Mouse (Mus musculus) T-cell, adult 2 months (primary cell): ENCODE measurements around the gene Adgra3.
A peak's percentile ranks its signal among the peaks of the same experiment; 100 is the strongest.

Experiments
- DNase-seq: peaks from one replicate; pipeline ENCODE4 v3.0.0; 2022; ENCODE audit warnings: low spot score

Gene Adgra3

DNA sequence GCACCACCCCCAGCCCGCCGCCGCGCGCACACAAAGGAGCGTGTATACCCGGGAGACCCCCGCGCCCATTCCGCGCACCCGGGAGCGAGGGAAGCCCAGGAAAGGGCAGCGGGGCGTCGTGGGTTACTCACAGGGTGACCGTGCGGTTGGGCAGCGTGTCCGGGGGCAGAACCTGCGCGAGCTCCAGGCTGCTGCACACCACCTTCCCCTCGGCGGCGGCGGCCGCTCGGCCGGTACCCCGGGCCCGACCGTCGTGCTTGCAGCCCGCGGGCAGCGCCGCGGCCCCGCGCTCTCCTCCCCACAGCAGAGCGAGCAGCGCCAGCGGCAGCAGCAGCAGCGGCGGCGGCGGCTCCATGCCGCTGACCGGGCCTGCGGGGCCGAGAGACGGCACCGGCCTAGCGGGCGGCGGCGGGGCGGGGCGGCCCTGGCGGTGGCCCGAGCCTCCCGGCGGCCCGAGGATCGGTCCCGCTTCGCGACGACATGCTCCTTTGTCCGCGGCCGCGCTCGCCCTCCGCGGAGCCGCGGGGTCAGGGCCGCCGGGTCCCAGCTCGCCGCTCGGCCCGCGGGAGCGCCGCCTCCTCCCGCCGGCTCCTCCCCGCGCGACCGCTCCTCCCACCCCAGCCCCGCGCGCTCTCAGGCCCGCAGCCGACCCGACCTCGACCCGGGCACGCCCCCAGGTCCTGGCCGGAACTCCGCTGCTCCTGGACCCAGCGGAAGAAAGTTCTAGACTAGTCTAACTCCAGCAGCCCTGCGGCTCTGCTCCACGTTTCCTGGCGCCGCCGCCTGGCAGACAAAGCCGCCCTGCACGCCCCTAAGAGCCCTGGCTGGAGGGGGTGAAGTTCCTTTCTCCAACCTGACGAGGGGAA is at the start of gene Adgra3:
TSS of gene Adgra3 (minus strand) at position 586 of the 866 bp plus-strand sequence.
- peak; percentile 18 for DNase-seq

DNA sequence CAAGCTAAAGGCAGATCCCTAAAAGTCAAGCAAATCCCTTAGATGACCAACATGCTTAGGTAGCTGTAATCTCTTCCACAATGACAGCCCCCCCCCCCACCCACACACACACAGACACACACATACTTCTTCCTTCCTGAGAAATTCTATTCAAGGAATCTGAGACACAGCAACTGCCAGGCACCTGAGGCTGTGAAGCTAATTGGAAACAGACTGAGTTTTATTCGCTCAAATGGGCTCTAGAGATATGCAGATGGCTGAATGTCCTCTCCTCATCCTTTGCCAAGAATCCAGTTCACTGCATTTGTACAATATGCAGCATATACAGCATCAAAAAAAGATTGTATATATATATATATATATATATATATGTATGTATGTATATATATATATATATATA is 24.6 kb upstream of the Adgra3 start:
- DNase-seq: no peak

DNA sequence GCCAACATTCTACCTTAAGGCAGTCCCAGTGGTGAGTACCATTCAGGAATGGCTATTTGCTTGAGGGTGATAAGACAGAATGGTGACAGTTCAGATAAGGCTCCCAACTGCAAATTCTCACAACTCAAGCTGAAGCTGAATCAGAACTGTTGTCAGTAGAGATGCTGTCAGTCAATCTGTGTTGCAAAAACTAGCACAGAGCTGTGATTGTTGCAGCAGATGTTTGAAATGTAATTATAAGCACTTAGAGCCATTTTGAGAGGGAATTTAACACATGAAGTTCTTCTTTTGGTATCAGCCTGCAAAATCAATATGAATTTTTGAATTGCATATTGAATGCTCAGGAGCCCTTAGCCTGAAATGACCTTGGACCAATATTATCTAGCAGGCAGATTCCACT is 15.4 kb upstream of the Adgra3 start:
- DNase-seq: no peak

DNA sequence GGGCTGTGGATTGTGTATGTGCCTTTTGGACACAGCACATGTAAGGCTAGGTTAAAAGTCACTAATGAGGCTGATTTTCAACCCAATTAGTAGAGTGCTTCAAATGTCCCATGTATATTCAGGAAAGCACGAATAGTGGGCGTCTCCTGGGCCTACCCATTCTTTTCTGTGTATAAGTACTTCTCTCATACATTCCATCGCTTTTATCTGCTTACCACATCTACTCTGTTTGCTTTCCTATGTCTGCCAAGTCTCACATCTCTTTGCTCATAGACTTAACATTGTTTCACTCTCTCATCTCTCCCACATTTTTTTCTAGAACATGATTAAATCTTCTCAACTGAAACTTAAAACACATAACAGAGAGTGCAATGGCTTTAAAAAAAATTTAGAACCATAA is 5.4 kb upstream of the Adgra3 start:
- no peak for DNase-seq

DNA sequence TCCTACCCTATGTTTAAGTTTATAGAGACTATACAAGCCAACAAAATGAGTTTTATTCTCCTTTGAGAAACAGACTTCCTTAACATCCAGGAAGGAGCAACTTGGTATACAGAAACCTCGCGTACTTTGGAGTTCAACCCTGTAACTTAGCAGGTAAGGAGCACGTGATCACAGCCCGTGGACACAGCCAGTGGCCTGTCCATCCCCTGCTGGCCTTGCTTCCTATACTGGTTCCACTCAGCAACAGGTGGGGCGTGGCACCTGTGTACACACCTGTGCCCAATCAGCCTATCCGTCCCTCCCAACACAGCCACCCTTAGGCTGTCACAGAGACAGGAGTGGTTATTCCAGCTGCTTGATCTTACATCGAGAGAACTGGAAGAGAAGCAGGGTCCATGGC is 780 bp upstream of the Adgra3 start:
- DNase-seq: no peak

DNA sequence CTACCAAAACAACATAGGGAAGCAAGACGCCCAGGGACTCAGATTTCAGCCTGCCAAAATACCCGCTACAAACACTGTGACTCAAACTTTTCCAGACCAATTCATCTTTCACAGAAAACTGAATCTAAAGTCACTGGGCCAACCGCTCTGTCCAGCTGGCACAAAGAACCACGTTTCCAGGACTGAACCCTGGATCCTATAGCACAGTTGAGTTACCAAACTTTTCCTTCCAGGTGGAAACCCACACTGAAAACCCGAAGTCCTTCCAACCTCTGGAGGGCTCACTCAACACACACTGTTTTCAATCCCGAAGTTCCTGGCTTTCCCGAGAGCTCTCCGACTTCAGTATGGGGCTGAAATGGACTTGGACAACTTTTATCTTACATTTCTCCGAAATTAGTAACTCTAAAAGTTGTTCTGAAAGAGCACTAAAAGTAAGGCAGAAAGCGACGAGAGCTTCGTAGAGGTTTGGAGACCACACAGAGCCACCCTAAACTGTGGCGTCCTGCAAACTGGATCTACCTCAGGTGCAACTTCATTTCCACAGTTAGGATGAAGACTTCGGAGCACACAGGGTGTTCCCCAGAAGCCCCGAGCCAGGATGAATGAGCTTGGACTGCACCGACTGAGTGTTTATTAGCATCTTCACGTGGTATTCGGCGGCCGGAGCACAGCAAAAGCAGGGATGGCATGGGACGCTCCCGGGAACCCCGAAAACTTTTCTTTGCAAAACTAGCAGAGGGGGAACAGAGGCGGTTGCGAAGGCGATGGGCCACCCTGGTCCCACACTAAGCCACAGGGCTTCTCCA is 990 bp downstream of the Adgra3 start:
- DNase-seq: no peak

DNA sequence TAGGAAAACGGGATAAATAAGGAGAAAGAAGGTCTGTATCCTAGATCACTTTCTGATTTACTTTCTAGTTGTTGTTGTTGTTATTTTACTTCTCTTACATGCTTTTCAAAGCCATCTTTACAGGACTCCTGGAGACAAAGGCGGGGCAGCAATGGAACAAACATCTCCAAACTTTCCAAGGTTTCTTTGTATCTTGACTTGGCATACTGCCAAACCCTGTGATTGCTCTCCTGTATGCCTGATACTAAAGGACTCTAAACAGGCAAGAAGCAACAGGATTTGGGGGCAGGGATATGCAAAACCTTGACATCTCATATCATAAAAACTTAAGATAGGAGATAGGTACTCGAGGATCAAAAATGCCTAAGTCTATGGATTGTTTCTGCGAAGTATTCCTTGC is 6.3 kb downstream of the Adgra3 start:
- no peak for DNase-seq

DNA sequence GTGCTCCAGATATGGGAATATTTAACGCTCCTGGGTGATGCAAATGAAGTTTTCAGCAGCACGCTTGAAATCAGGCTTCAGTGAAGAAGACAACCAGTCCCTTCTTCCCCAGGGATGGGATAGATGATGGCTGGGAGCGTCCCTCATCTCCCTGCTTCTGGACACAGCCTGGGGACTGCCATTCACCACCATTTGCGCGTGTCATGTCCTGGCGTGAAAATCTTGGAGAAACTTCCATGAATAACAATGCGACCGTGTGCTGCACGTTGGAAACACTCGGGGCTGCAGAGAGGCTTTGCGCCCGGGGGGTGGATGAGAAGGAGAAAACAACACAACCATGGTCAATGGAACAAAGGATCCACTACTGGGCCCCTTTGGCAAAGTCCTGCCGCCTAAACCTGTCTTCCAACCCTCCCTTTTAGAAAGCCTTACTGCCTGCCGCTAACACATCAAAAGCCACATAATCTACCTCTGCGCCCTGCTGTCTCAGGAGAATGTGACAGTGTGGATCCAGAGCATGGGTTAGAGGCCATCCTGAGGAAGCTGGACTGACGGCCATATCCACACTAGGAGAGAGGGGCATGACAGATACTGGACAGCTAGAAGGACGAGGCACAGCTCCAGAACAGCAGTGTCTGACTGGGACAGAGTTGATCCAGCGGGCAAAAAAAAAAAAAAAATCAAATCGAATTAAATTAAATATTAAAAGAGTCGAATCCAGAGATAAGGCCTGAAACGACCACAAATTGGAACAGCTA is 8.0 kb downstream of the Adgra3 start:
- DNase-seq: no peak

DNA sequence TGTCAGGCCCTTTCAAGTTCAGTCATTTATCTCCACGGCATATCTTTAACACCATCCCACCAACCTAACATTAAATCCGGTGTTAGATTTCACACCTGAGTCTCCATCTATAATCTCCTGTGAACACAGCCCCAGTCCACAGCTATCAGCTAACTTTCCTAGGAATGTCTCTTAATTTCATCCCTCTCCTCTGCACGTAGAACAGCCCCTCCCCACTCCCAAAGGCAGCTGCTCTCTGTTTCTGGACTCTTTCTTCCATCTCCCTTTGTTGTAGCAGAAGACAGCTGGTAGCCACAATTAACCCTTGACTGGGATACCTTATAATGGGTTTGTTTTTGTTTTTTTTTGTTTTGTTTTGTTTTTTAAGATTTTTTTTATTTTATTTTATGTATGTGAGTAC is 8.8 kb downstream of the Adgra3 start:
- DNase-seq: no peak

DNA sequence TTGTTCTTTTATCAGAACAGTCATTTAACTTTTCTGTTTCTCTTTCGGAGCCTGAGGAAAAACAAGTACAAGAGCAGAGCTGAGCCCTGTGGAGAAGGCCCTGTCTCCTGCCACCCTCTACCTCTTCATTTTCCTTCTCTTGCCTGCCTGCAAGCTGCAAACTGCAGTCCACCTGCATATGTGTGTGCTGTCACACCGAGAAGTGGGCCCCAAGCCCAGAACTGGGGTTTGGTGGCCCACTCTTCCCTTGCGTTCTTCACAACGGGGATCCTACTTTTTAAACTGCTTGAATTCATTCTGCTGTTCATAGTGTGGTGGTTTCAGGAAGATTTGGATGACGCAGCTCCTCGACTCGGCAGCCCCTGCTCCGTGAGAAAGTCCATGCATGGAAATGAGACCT is 9.3 kb downstream of the Adgra3 start:
- DNase-seq: no peak

DNA sequence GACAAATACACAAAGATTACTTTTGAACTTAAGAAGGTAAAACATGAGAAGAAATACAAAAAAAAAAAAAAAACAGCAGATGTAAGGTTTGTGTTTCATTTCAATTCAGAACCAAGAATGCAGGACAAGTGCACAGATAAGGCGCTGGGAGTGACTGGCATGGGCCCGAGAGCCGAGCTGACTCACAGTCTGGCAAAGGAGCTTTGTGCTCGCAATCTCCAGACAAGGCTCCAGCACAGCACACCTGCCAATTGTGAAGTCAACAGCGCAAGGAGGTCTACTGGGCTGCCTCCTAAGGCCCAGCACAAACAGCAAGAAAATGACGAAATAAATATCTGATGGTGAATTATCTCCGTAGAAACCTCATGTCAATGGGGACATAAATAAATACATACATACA is 9.8 kb downstream of the Adgra3 start:
- no peak for DNase-seq

DNA sequence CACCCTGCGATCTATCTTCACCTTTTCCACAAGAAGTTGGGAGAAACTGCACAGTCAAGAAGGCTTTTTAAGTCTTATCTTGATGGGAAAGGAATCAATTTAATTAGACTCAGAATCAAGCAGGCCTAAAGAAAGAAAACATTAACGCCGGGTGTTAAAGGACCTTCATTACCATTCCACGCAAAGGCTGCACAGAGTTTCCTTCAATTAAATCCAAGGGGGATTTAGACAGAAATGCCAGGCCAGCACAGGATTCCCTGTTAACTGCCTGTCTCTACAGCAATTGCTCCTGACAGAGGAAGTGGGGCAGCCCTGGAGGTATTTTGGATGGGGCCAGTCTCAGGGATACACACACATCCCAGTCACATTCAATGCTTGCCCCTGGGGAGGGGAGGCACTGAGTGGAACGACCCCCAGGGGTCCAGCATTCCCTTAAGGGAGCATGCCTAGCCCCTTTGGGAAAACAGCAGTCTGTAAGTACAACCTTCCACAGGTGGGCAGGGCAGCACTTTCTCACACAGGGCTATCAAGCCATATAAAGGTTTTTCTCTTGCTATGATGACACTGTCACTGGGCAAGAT is 10.4 kb downstream of the Adgra3 start:
- DNase-seq: no peak

DNA sequence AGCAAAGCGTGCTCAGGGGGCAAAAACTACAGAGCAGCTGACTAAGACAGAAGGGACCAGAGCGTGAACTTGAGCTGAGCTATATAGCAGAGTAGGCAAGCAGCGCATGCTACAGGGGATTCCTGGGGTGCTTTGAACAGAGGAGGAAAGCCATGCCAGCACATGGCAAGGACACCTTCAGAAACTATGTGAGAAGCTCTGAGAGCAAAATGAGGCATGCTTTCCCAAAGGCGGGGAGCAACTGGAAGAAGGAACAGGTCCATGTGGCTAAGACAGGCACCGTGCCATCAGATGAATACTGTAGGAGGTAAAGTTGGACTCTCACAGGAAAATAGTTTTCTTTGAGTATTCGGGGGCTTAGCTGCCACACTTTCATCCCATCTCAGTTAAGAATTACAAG is 13.6 kb downstream of the Adgra3 start:
- DNase-seq: no peak

DNA sequence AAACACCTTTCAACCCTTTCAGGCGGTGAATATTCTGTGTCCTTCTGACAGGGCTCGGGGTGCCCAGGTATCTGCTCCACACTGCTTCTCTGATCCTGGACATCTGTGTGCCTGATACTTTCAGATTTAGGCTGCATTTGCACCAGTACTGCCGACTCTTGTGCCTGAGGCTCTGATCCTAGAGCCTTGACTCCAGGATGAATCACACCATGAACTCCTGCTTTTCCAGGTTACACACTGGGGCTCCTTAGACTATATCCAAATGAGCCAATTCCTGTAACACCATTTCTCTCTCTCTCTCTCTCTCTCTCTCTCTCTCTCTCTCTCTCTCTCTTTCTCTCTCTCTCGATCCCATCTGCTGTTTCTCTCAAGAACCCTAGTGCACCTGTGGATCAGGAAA is 15.1 kb downstream of the Adgra3 start:
- no peak for DNase-seq

DNA sequence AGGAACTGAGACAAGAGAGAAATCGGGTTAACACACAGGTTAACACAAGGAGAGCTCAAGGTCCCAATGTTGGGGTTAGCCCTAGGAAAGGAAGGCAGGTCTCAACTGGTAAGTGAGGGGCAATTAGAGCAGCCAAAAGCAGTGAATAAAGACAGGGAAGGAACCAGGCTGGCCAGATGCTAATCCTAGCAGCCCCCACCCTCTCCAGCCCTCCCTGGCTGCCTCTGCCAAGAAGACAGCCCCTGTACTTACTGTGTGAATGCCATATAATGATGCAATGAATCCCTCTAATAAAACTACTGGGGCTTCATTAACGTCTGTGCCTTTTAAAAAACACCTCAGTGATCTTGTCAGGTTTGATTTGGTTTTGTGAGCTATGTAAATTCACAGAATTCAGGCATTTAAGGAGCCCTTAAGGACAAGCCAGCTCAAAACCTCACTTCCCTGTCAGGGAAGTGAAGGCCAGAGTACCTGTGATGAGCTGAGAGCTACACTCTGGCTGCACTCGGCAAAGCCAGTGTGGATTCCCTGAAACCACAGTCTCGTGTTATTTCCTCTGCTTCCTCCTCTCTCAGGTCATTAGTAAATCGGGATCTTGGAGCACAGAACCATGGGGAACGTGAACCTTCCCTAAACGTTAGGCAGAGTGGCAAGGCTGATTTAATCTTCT is 16.4 kb downstream of the Adgra3 start:
- DNase-seq: no peak

DNA sequence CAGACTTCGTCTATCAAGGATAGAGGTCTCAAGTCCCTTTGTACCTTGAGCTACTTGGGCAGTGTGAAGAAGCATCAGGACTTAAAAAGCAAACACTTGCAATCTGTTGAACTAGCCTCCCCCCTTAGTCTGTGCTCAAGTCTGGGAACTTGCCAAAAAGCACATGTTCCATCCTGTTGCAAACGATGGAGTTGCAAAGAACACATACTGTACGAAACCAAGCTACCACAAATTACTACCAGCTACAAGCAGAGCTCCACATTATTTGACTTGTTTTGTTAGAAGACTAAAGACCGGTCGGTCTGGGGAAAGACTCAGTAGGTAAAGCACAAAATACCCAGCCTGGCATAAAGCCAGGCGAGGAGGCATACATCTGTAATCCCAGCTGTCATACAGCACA is 19.3 kb downstream of the Adgra3 start:
- DNase-seq: no peak

DNA sequence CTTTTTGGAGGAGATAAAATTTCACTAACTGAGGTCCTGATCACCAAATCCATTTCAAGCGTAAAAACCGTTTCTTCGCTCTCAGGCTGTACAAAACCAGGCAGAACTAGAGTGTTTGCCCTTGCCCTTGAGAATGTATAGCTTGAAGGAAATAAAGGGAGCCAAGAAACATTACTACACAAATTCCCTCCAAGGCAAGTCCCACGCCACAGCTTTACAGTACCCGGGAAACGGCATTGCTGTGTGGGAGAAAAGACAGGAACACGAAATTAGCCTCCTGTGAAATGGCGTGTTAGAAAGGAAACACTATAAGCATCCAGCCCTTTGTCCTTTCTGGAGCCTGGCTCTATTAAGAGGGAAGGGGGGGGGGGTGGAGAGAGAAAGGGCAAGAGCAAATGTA is 21.1 kb downstream of the Adgra3 start:
- no peak for DNase-seq

DNA sequence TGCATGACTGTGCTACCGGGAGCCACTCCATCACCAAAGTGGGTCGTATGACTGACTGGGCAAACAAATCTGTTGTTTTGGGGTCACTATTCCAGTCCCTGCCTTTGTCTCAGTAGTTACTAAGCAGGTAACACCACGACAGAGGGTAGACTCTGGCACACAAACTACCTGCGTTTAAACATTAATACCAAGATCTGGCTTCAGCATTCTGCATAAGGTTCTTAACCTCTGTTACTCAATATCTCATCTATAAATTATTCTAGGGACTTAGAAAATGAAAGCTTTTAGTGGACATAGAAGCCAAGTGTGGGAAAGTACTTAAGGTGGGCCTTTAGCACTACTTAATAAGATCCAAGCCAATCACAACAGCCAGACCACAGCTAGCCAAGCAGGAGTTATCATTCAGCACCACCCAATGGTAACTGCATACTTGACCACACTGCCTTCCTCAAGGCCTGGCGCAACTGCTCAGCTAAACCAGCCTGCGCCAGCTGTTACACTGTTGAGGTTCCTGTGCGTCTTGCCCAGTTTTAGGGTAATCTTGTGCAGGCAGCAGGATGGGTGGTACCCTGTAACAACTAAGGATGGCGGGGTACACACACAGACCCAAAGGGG is 23.8 kb downstream of the Adgra3 start:
- DNase-seq: no peak

DNA sequence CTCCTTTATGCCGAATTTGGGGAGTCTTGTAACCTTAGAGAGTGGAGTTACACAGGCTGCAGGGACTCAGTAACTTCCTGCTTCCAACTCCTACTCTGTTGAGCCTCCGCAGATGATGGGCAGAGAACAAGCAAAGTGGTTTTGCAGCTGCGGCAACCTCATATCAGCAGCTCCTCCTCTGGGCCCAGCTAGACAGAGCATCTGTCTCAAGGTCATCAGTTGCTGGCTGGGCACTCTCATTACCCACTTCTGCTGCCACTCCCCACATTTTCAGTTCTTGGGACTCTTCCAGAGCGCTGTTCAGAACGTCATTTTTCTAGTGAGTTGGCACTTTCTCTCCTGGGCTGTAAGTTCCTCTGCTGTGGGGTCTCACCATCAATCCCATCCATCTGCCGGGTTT is 24.6 kb downstream of the Adgra3 start:
- DNase-seq: no peak

DNA sequence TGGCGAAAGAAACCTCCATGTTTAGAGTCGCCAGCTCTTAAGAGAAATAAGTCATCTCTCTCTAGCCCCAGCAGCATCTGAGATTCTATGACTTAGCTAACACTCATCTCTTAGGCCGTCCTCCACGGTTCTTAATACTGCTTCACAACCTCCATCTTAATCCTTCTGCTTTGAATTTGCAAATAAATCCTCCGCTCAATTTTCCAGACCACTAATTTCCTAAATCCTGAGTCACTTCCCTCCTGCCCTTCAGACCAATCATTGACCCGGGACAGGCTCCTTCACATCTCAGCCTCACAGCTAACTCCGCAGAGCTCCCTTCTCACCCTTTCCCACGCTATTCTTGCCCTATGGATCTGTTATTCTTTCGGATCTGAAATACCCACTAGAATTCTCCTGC is 25.1 kb downstream of the Adgra3 start:
- no peak for DNase-seq

DNA sequence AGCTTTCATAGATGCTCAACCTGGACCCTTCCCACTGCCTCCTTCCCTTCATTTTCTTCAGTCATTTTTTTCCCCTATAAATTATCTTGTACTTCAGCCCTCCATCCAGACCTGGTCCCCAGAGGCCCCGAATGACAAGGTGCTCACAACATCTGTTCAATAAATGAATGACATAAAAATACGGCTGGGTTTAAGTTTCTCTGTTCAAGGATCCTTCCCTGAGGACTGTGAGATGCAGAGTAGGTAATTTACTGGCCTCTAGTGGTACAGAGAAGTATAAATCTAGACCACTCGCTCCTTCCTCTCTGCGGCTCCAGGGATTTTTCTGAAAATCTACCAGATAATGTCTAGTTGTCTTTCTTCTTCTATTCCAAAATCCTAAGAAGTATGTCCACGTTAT is 26.5 kb downstream of the Adgra3 start:
- no peak for DNase-seq
